24 mouse cellular contexts compared by ENCODE assay signal in the genomic region with DNA sequence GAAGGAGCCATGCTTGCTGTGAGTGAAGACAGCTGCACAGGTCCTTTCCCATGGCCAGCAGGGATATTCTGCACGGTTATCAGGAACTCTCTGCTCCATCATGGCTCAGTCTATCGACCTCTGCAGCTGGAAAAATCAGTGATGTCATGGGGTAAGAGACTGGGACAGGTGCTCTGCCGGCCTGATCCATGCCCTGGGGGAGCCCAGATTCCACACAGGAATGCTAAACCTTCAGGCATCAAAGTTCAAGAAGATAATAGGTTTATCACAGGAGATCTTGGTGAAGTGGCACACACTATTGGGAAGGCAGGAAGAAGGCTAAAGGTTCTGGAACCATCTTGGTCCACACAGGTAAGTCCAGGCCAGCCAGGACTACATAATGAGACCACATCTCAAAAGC.
"Had no signal": no experiment of that assay in that cellular context is flagged by ENCODE, and none has a peak within 500 bp of the region (broad histone marks: within the 10 kb centered on the region; RNA-seq: fewer than 3 reads in every experiment).

No protein-coding gene starts in this region.

- H3K9me3 ChIP-seq: heart, embryonic 10.5 days; heart, embryonic 12.5 days; hindbrain, embryonic 10.5 days; hindbrain, embryonic 12.5 days; intestine, embryonic 15.5 days; limb, embryonic 13.5 days; limb, embryonic 15.5 days; liver, embryonic 12.5 days had no signal

- ATAC-seq: hindbrain, embryonic 16.5 days; inflammation-experienced regulatory T-cells, adult 6 months; liver, embryonic 12.5 days had no signal

- H3K36me3 ChIP-seq: heart, embryonic 10.5 days; heart, embryonic 12.5 days; hindbrain, embryonic 10.5 days; hindbrain, embryonic 12.5 days; intestine, embryonic 15.5 days; limb, embryonic 13.5 days; limb, embryonic 15.5 days; liver, embryonic 12.5 days had no signal

- H3K4me3 ChIP-seq: gastrocnemius, adult 2 months; heart, embryonic 10.5 days; heart, embryonic 12.5 days; hindbrain, embryonic 10.5 days; hindbrain, embryonic 12.5 days; intestine, embryonic 15.5 days; layer of hippocampus, adult 2 months; left cerebral cortex, adult 2 months; limb, embryonic 13.5 days; limb, embryonic 15.5 days; liver, embryonic 12.5 days had no signal

- H3K9ac ChIP-seq: heart, embryonic 12.5 days; hindbrain, embryonic 12.5 days; hindbrain, embryonic 14.5 days; intestine, embryonic 15.5 days; limb, embryonic 13.5 days; limb, embryonic 15.5 days; liver, embryonic 12.5 days had no signal

- H3K4me2 ChIP-seq: heart, embryonic 12.5 days; hindbrain, embryonic 12.5 days; hindbrain, embryonic 14.5 days; intestine, embryonic 15.5 days; limb, embryonic 13.5 days; limb, embryonic 15.5 days; liver, embryonic 12.5 days had no signal

- H3K27me3 ChIP-seq: heart, embryonic 12.5 days; hindbrain, embryonic 12.5 days; intestine, embryonic 15.5 days; limb, embryonic 13.5 days; limb, embryonic 15.5 days; liver, embryonic 12.5 days had no signal

- H3K4me1 ChIP-seq: heart, embryonic 12.5 days; hindbrain, embryonic 10.5 days; hindbrain, embryonic 12.5 days; limb, embryonic 13.5 days; limb, embryonic 15.5 days; liver, embryonic 12.5 days had no signal

- DNase-seq: gastrocnemius, adult 2 months; gastrocnemius, postnatal 10 days; gastrocnemius, postnatal 25 days; heart, adult 18-20 months; heart, postnatal 10 days; heart, postnatal 4 days; kidney, adult 18-20 months; kidney, adult 8-10 months; kidney, postnatal 10 days; kidney, postnatal 25 days; kidney, postnatal 4 days had no signal

- H3K27ac ChIP-seq: gastrocnemius, adult 2 months; heart, embryonic 10.5 days; hindbrain, embryonic 10.5 days; hindbrain, embryonic 12.5 days; hindbrain, embryonic 14.5 days; intestine, embryonic 15.5 days; layer of hippocampus, adult 2 months; left cerebral cortex, adult 2 months; limb, embryonic 13.5 days; limb, embryonic 15.5 days; liver, embryonic 12.5 days had no signal
